Mouse (Mus musculus) neural tube, embryonic 14.5 days (tissue): ENCODE measurements around the gene Spata46. TPM values are rescaled to one million over a fixed set of nuclear protein-coding genes. Genes with fewer than 3 reads are reported as not detected.

Experiments
- ATAC-seq: fragments of 200-750 bp; cut with Nextera tagmentation; 2 replicates; pipeline ENCODE4 v1.8.0; 2017; ENCODE audit warnings: low read depth, mild to moderate bottlenecking, moderate TSS enrichment, moderate library complexity
- H3K27ac ChIP-seq: fragments of 300-500 bp; sonication (generic); 2 replicates; pipeline ENCODE4 v1.5.1; 2014; ENCODE audit warnings: low read depth, mild to moderate bottlenecking, control low read depth, low read length, moderate library complexity, mixed read lengths
- H3K27me3 ChIP-seq: fragments of 300-500 bp; sonication (generic); 2 replicates; pipeline ENCODE4 v1.6.1; 2014; ENCODE audit warnings: low read length; ENCODE audit not compliant: control insufficient read depth, insufficient read depth
- H3K36me3 ChIP-seq: fragments of 300-500 bp; sonication (generic); 2 replicates; pipeline ENCODE4 v1.6.1; 2014; ENCODE audit warnings: low read length, mixed read lengths; ENCODE audit not compliant: control insufficient read depth, insufficient read depth
- H3K4me1 ChIP-seq: fragments of 300-500 bp; sonication (generic); 2 replicates; pipeline ENCODE4 v1.6.1; 2014; ENCODE audit warnings: low read length; ENCODE audit not compliant: control insufficient read depth, insufficient read depth
- H3K4me2 ChIP-seq: fragments of 300-500 bp; sonication (generic); 2 replicates; pipeline ENCODE4 v1.6.1; 2014; ENCODE audit warnings: mild to moderate bottlenecking, low read depth, low read length, control low read depth
- H3K4me3 ChIP-seq: fragments of 300-500 bp; sonication (generic); 2 replicates; pipeline ENCODE4 v1.5.1; 2014; ENCODE audit warnings: low read depth, low read length, control low read depth, mixed read lengths
- H3K9ac ChIP-seq: fragments of 300-500 bp; sonication (generic); replicated peaks from 2 replicates; pipeline ENCODE4 v1.6.1; 2014; ENCODE audit warnings: low read depth, mild to moderate bottlenecking, control low read depth, low read length, mixed read lengths
- H3K9me3 ChIP-seq: fragments of 300-500 bp; sonication (generic); 2 replicates; pipeline ENCODE4 v1.6.1; 2016; ENCODE audit warnings: low read length; ENCODE audit not compliant: control insufficient read depth
- WGBS: fragments of 180-500 bp; shearing (Covaris S2); extraction: QIAGEN DNeasy Blood & Tissue Kit; methylation state at CpG from one replicate; pipeline ENCODE4 v1.1.7; 2014; 5-methylcytosine and 5-hydroxymethylcytosine counted together
- polyA plus RNA-seq: library from polyadenylated mRNA; unstranded; fragments of >200 nt; fragmentation: Nextera tagmentation; extraction: Ambion mirVana; gene quantifications from 2 replicates; pipeline ENCODE4 v1.2.1, GENCODE M21; 2014

Spata46 gene
- polyA plus RNA-seq, 1 experiment from 2014 or later = 1.9 TPM

DNA sequence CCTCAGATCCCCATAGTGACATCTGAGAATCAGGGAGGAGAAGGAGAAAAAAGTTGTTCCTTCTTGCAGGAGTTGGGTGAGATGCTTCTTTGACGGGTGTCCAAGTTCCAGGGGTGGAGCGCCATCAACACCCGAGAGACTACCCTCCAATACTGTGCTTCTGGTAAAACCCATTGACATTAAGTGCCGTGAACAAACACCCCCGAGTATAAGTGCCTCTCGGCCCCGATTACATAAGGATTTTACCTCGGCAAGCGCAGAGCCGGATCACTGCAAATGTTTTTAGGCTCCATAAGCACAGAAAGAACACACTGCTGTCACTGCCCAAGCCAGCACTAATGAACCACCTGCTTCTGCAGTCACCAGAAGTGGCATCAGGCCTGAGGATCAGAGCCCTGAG, 14.4 kb downstream of the Spata46 start:
- Histone ChIP-seq H3K9ac (no peak overlapping the region), H3K36me3 (no peaks in the 10 kb centered on the region), H3K27ac (no peak overlapping the region), H3K9me3 (no peaks in the 10 kb centered on the region), H3K4me2 (no peak overlapping the region), H3K27me3 (no peaks in the 10 kb centered on the region), H3K4me1 (no peaks in the 10 kb centered on the region), H3K4me3 (no peak overlapping the region)
- no peak for ATAC-seq
- WGBS = 89% methylated on average over 10 of the region's 10 CpGs

DNA sequence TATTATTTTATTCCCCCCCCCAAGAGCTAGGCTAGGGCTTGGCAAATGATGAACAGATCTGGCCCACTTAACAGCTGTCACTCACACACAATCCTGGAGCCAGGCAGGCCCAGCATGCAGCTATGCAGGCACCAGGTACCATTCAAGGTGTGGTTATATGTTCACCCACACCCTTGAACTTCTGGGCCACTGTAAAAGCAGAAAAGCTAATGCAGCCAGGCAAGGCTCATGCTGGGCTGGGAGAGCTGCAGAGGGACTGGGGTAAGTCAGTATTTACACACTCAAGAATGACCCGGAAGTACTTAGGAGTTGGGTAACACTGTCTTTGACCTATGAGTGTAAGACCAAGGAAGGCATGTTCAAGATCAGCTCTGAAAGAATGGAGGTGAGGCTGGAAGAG, 15.7 kb downstream of the Spata46 start:
- no peak overlapping the region for H3K4me3 ChIP-seq
- H3K4me1 ChIP-seq = no peaks in the 10 kb centered on the region
- H3K4me2 ChIP-seq = no peak overlapping the region
- H3K9me3 ChIP-seq = no peaks in the 10 kb centered on the region
- H3K27ac ChIP-seq = no peak overlapping the region
- no peak for ATAC-seq
- WGBS = 96% methylated on average over 1 of the region's 1 CpGs
- no peaks in the 10 kb centered on the region for H3K27me3 ChIP-seq
- H3K36me3 ChIP-seq = no peaks in the 10 kb centered on the region
- H3K9ac ChIP-seq = no peak overlapping the region

DNA sequence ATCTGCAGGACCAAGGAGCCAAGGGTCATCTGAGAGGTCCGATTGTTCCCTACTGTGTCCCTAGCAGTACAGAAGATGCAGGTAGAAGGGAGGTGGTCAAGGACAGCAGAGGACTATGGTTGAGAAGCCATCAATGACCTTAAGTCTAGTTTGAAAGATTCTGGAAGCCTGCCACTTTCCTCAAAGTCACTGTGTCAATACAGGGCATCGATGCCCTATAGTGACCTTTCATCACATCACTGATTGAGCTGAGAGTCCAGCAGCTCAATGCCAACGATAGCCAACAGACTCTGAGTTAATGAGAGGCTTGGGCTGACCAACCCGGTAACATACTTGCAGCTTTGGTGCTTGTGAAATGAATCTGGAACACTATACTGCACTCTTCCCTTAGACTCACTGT, 16.7 kb downstream of the Spata46 start:
- Histone ChIP-seq H3K36me3 (no peaks in the 10 kb centered on the region), H3K4me1 (no peaks in the 10 kb centered on the region), H3K9ac (no peak overlapping the region), H3K27me3 (no peaks in the 10 kb centered on the region), H3K4me3 (no peak overlapping the region), H3K27ac (no peak overlapping the region), H3K4me2 (no peak overlapping the region), H3K9me3 (no peaks in the 10 kb centered on the region)
- ATAC-seq = no peak
- WGBS = 93% methylated on average over 4 of the region's 4 CpGs

DNA sequence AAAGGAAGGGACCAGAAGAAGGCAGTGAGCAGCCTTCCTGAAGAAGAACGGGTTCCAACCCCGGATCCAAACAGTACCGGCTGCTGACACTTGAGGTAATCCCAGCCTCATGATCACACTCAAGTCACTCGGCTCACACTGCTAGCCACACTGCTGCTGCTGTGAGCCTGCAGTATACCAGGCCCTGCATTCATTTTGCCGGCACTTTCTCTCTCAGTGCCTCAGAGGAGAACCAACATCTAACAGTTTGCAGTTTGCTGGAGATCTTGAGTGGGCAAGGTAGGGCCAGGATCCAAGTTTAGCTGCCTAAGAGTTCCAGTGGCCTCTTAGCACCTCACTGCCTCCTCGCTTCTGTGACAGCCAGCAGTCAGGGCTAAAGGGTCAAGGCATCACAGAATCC, 23.3 kb downstream of the Spata46 start:
- no peak overlapping the region for H3K27ac ChIP-seq
- WGBS = 80% methylated on average over 6 of the region's 6 CpGs
- no peaks in the 10 kb centered on the region for H3K27me3 ChIP-seq
- H3K4me1 ChIP-seq = no peaks in the 10 kb centered on the region
- H3K4me2 ChIP-seq = no peak overlapping the region
- no peak for ATAC-seq
- no peaks in the 10 kb centered on the region for H3K36me3 ChIP-seq
- H3K9ac ChIP-seq = no peak overlapping the region
- H3K9me3 ChIP-seq = no peaks in the 10 kb centered on the region
- H3K4me3 ChIP-seq = no peak overlapping the region

GRCm38 (mm10) chr1:170332775-170333174, 24.2 kb downstream of the Spata46 start:
- no peak overlapping the region for H3K4me2 ChIP-seq
- H3K4me1 ChIP-seq = no peaks in the 10 kb centered on the region
- H3K9me3 ChIP-seq = no peaks in the 10 kb centered on the region
- no peaks in the 10 kb centered on the region for H3K27me3 ChIP-seq
- WGBS = 71% methylated on average over 4 of the region's 4 CpGs
- H3K4me3 ChIP-seq = no peak overlapping the region
- no peaks in the 10 kb centered on the region for H3K36me3 ChIP-seq
- no peak; the same call in 1 of the 2 replicates for ATAC-seq
- no peak overlapping the region for H3K9ac ChIP-seq
- no peak overlapping the region for H3K27ac ChIP-seq

DNA sequence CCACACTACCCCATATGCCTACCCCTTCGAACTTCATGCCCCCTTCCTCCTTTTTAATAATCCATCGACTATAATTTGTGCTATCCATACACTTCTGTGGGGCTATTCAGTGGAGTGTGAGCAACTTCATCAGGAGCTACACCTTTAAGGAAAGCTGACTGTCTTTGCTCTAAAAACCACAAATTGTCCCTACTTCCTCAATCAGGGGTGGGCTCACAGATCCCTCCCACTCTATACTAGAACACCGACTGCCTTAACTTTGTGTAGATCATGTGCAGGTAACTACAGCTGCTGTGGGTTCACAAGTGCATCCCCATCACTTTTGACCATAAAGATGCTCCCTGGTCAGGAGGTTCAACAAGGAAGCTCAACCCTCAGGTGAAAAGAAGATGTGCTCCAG, 31.3 kb downstream of the Spata46 start:
- Histone ChIP-seq H3K9me3 (no peaks in the 10 kb centered on the region), H3K36me3 (no peaks in the 10 kb centered on the region), H3K9ac (no peak overlapping the region), H3K27me3 (no peaks in the 10 kb centered on the region), H3K27ac (no peak overlapping the region), H3K4me3 (no peak overlapping the region), H3K4me2 (no peak overlapping the region), H3K4me1 (no peaks in the 10 kb centered on the region)
- no peak for ATAC-seq
- 91% methylated on average over 3 of the region's 3 CpGs for WGBS

GRCm38 (mm10) chr1:170343081-170343480, 34.5 kb downstream of the Spata46 start:
- H3K27ac ChIP-seq = no peak overlapping the region
- H3K9ac ChIP-seq = no peak overlapping the region
- WGBS = 83% methylated on average over 8 of the region's 8 CpGs
- no peak for ATAC-seq
- H3K4me3 ChIP-seq = no peak overlapping the region
- no peaks in the 10 kb centered on the region for H3K27me3 ChIP-seq
- no peaks in the 10 kb centered on the region for H3K4me1 ChIP-seq
- H3K36me3 ChIP-seq = no peaks in the 10 kb centered on the region
- no peaks in the 10 kb centered on the region for H3K9me3 ChIP-seq
- H3K4me2 ChIP-seq = no peak overlapping the region

GRCm38 (mm10) chr1:170343906-170344305, 35.3 kb downstream of the Spata46 start:
- Histone ChIP-seq H3K4me3 (no peak overlapping the region), H3K27ac (no peak overlapping the region), H3K4me1 (no peaks in the 10 kb centered on the region), H3K9ac (no peak overlapping the region), H3K36me3 (no peaks in the 10 kb centered on the region), H3K4me2 (no peak overlapping the region), H3K9me3 (no peaks in the 10 kb centered on the region), H3K27me3 (no peaks in the 10 kb centered on the region)
- over 99% methylated on average over 4 of the region's 4 CpGs for WGBS
- ATAC-seq = no peak

DNA sequence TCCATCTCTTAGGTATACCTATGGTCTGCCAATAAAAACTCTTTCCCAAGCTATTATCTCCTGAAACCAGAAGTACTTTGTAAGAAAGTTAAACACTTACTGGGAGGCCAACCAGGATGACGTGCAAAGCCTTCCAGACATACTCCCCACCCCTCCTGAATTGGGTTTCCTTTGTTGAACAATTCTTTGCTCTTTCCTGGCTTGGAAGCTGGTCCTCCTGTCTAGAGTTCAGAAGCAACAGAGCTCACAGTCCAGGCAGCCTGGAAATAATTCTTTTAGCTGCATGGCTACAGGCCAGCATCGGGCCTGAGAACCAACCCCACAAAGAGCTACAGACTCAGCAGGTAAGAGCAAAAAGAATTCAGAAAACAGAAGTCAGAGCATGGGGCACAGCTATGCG, 37.7 kb downstream of the Spata46 start:
- Histone ChIP-seq H3K27me3 (no peaks in the 10 kb centered on the region), H3K4me3 (no peak overlapping the region), H3K36me3 (no peaks in the 10 kb centered on the region), H3K9ac (no peak overlapping the region), H3K4me1 (no peaks in the 10 kb centered on the region), H3K9me3 (no peaks in the 10 kb centered on the region), H3K4me2 (no peak overlapping the region), H3K27ac (no peak overlapping the region)
- 79% methylated on average over 3 of the region's 3 CpGs for WGBS
- ATAC-seq = no peak

DNA sequence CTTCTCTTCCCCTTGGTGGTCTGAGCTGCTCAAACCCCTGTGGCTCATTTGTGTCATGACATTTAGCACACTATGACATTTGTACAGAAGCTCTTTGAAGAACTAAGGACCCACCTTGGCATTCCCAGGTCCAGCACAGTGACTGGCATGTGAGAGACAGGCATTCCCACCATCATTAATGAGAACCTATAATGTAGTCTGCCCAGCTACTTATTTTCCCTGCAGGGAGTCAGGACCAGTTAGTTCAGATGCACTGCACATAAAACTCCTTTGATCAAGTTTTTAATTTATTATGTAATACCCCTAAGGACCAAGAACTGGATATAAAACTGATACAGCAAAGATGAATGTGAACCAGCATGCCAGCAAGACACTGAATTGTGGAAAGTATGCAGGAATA, 42.5 kb downstream of the Spata46 start:
- no peaks in the 10 kb centered on the region for H3K4me1 ChIP-seq
- no peak overlapping the region for H3K9ac ChIP-seq
- H3K4me2 ChIP-seq = no peak overlapping the region
- H3K4me3 ChIP-seq = no peak overlapping the region
- H3K36me3 ChIP-seq = no peaks in the 10 kb centered on the region
- no peak overlapping the region for H3K27ac ChIP-seq
- ATAC-seq = no peak
- no peaks in the 10 kb centered on the region for H3K9me3 ChIP-seq
- no peaks in the 10 kb centered on the region for H3K27me3 ChIP-seq
